Mouse (Mus musculus): ENCODE measurements around the gene Hist1h2be.
A peak's percentile ranks its signal among the peaks of the same experiment; 100 is the strongest.
"Not testable (repeated sequence)": the region's sequence is repeated elsewhere in the genome, so short reads cannot be mapped to it uniquely, and the experiment has no call there.

The Hist1h2be gene

GRCm38 (mm10) chr13:23592614-23593013 lies 28.3 kb downstream of the Hist1h2be start:
- no peak for DNase-seq (ENCODE audit: low spot score in 2 of 2)

GRCm38 (mm10) chr13:23591886-23592285 lies 29.0 kb downstream of the Hist1h2be start:
- not testable (repeated sequence) for DNase-seq (ENCODE audit: low spot score in 2 of 2)

GRCm38 (mm10) chr13:23591206-23591605 lies 29.7 kb downstream of the Hist1h2be start:
- no peak for DNase-seq (ENCODE audit: low spot score in 2 of 2)

GRCm38 (mm10) chr13:23586940-23587225 lies 34.0 kb downstream of the Hist1h2be start:
- DNase-seq (ENCODE audit: low spot score in 2 of 2): no peak

GRCm38 (mm10) chr13:23586099-23586939 lies 34.6 kb downstream of the Hist1h2be start:
- no peak for DNase-seq (ENCODE audit: low spot score in 2 of 2)

GRCm38 (mm10) chr13:23585442-23586098 lies 35.4 kb downstream of the Hist1h2be start:
- DNase-seq (ENCODE audit: low spot score in 2 of 2): peak; percentile 69 to 89

- peak; percentile 71 to 81 for DNase-seq (ENCODE audit: low spot score in 2 of 2)
Observed at GRCm38 (mm10) chr13:23585029-23585441, 35.9 kb downstream of the Hist1h2be start.

- DNase-seq (ENCODE audit: low spot score in 2 of 2): no peak
Observed at GRCm38 (mm10) chr13:23584331-23584730, 36.6 kb downstream of the Hist1h2be start.

GRCm38 (mm10) chr13:23583387-23584068 lies 37.4 kb downstream of the Hist1h2be start:
- no peak for DNase-seq (ENCODE audit: low spot score in 2 of 2)

- DNase-seq (ENCODE audit: low spot score in 2 of 2): no peak
Observed at GRCm38 (mm10) chr13:23582219-23583056, 38.5 kb downstream of the Hist1h2be start.

- DNase-seq (ENCODE audit: low spot score in 2 of 2): peak; percentile 99 to 100
Observed at GRCm38 (mm10) chr13:23581408-23582218, 39.3 kb downstream of the Hist1h2be start, which contains the start of gene Hist1h4d. Gene Hist1h4d (plus strand): TSS chr13:23581598.

- DNase-seq (ENCODE audit: low spot score in 2 of 2): no peak
Observed at GRCm38 (mm10) chr13:23577835-23578234, 43.1 kb downstream of the Hist1h2be start.

GRCm38 (mm10) chr13:23576906-23577639 lies 43.9 kb downstream of the Hist1h2be start:
- no peak for DNase-seq (ENCODE audit: low spot score in 2 of 2)

- no peak for DNase-seq (ENCODE audit: low spot score in 2 of 2)
Observed at GRCm38 (mm10) chr13:23576351-23576881, 44.5 kb downstream of the Hist1h2be start.

- DNase-seq (ENCODE audit: low spot score in 2 of 2): peak in 1 of 2 experiments; percentile 35
Observed at GRCm38 (mm10) chr13:23575864-23576313, 45.0 kb downstream of the Hist1h2be start.

- DNase-seq (ENCODE audit: low spot score in 2 of 2): peak; percentile 65 to 87
Observed at GRCm38 (mm10) chr13:23575271-23575851, 45.6 kb downstream of the Hist1h2be start, which contains the start of gene Hist1h3d. Gene Hist1h3d (plus strand): TSS chr13:23575763.

- not testable (repeated sequence) for DNase-seq (ENCODE audit: low spot score in 2 of 2)
Observed at GRCm38 (mm10) chr13:23574546-23575170, 46.3 kb downstream of the Hist1h2be start.

GRCm38 (mm10) chr13:23573898-23574524 lies 46.9 kb downstream of the Hist1h2be start, which contains the start of the genes Hist1h2bf and Hist1h2ad:
Gene Hist1h2bf (minus strand): TSS chr13:23574196.
Gene Hist1h2ad (plus strand): TSS chr13:23574381.
- DNase-seq (ENCODE audit: low spot score in 2 of 2): peak; percentile 88 to 98
